Mouse (Mus musculus): ENCODE results near the gene Hyal3. TPM values are rescaled to one million over a fixed set of nuclear protein-coding genes. Genes with fewer than 3 reads are reported as not detected.

Gene Hyal3
- polyA plus RNA-seq, 1 experiment from 2014 or later, result 0.82 TPM

DNA sequence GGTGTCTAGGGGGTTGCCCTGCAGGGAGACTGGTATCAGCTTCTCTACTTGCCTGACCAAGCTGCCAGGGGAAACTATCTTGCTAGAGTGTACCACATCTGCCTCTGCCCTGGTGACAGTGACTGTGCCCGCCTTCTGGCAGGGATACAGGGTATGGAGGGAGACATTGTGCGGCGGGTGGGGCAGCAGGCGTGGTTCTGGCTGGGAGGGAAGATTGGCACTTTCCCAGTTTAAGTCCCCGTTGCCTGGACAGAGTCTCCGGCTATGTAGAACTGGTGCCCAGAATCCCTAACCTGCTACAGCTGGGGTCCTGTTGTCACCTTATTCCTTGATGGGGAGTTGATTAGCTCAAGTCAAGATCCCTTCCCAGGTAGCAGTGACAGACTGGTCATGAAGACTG is 51.9 kb downstream of the Hyal3 start:
- H3K4me1 ChIP-seq (replicated peaks), result peaks cover 90% of the 10 kb centered on the region
- DNase-seq (peak; percentile 56), ATAC-seq (ENCODE audit: low read depth) (peak; percentile 6; the same call in 1 of the 2 replicates)
- peak overlapping the region; percentile 94 for H3K27ac ChIP-seq
- peak overlapping the region; percentile 97 for H3K9ac ChIP-seq
- 30% methylated on average over 6 of the region's 6 CpGs for WGBS (ENCODE audit: insufficient replicate concordance)
- no peaks in the 10 kb centered on the region for H3K9me3 ChIP-seq (replicated peaks)
- H3K4me3 ChIP-seq (replicated peaks), result peak overlapping the region; percentile 86
- H3K27me3 ChIP-seq, result no peaks in the 10 kb centered on the region
- peak overlapping the region; percentile 100 for H3K4me2 ChIP-seq
- H3K36me3 ChIP-seq, result peaks cover 35% of the 10 kb centered on the region

- Histone ChIP-seq H3K27ac (peak overlapping the region; percentile 94), H3K9ac (peak overlapping the region; percentile 97), H3K9me3 (replicated peaks) (no peaks in the 10 kb centered on the region), H3K4me1 (replicated peaks) (peaks cover 83% of the 10 kb centered on the region), H3K4me3 (replicated peaks) (peak overlapping the region; percentile 86), H3K36me3 (peaks cover 30% of the 10 kb centered on the region), H3K4me2 (peak overlapping the region; percentile 100), H3K27me3 (no peaks in the 10 kb centered on the region)
- WGBS (ENCODE audit: insufficient replicate concordance), result under 1% methylated on average over 33 of the region's 33 CpGs
- DNase-seq (peak; percentile 71), ATAC-seq (ENCODE audit: low read depth) (peak; percentile 41)
These were observed 52.6 kb downstream of the Hyal3 start for GRCm38 (mm10) chr9:107633091-107633660.

DNA sequence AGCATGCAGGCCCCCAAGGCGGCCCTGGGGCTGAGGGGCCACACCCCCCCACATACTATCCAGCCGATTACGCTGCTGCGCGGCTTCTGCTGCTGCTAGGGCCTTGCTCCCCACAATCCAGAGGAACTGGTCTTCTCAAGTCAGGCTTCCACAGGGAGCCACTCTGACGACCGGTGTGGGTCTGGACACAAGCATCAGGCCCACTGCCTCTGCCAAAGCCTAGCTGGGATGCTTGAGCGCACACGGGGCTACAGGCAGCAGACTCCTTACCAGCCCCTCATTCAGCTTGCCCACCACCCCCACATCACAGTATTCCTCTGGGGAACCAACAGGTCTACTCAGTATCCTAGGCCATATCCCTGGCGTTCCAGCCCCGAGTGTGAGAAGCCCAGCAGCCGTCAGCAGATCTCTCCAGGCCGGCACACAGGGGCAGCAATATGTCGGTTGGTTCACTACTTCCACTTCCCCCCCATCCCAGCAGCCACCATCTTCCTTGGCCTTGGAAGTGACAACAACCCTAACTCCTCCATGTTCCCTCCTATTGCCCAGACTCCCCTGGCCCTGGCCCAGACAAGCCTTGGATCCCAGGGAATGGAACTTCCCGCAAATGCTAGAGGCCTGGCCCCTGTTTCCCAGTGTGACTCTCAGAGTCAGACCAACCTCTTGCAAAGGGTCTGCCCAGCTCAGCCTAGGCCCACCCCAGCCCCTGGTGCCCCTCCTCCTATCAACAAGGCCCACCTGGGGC is 53.2 kb downstream of the Hyal3 start:
- peak overlapping the region; percentile 86 for H3K4me3 ChIP-seq (replicated peaks)
- DNase-seq (no peak), ATAC-seq (ENCODE audit: low read depth) (0 out of 2 replicates have a peak, but pooled peaks have one; percentile 16)
- no peaks in the 10 kb centered on the region for H3K9me3 ChIP-seq (replicated peaks)
- peaks cover 77% of the 10 kb centered on the region for H3K4me1 ChIP-seq (replicated peaks)
- peak overlapping the region; percentile 94 for H3K27ac ChIP-seq
- no peaks in the 10 kb centered on the region for H3K27me3 ChIP-seq
- peak overlapping the region; percentile 97 for H3K9ac ChIP-seq
- peaks cover 25% of the 10 kb centered on the region for H3K36me3 ChIP-seq
- H3K4me2 ChIP-seq, result peak overlapping the region; percentile 100
- WGBS (ENCODE audit: insufficient replicate concordance), result 2% methylated on average over 15 of the region's 15 CpGs

DNA sequence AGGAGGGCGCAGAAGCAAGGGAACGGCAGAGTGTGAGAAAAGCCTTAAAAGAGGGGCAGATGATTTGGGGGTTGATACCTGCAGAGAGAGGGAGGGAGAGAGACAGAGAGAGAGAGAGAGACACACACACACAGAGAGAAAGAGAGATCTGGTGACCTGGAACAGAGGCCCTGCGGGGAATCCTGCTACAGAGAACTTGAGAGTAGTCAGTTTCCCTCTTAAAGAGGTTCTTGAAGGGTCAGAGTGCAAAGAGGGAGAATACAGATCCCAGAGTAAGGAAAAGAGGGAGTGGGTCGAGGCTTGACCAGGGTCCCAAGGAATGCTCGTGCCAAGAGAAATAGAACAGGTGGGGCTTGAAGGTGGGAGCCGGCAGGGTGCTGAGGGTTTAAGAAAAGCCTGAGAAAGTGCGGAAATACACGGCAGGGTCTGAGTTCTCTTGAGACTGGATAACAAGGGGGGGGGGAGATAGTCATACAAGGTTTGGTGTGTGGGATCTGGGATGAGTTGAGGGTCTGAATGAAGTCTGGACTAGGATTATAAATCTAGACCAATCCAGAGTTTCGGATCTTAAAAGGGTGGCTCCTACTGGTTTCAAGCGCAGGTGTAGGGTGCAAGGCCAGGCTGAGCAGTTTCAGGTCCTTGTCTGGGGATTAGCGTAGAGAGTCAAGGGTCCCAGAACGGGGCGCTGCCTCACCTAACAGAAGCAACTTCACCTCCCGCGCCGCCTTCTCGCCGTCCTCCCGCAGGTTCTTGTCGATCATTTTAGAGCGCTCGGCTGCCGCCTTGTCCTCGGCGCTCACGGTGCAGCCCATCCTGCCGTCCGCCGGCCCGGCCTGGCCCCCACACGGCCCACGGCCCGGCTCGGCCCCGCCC is 54.0 kb downstream of the Hyal3 start:
- peak overlapping the region; percentile 100 for H3K4me2 ChIP-seq
- no peaks in the 10 kb centered on the region for H3K9me3 ChIP-seq (replicated peaks)
- peaks cover 18% of the 10 kb centered on the region for H3K36me3 ChIP-seq
- peak overlapping the region; percentile 86 for H3K4me3 ChIP-seq (replicated peaks)
- peaks cover 68% of the 10 kb centered on the region for H3K4me1 ChIP-seq (replicated peaks)
- ATAC-seq (ENCODE audit: low read depth) (peak; percentile 2; the same call in 1 of the 2 replicates), DNase-seq (no peak)
- H3K27ac ChIP-seq, result peak overlapping the region; percentile 94
- H3K27me3 ChIP-seq, result no peaks in the 10 kb centered on the region
- WGBS (ENCODE audit: insufficient replicate concordance), result under 1% methylated on average over 35 of the region's 35 CpGs
- peak overlapping the region; percentile 97 for H3K9ac ChIP-seq

DNA sequence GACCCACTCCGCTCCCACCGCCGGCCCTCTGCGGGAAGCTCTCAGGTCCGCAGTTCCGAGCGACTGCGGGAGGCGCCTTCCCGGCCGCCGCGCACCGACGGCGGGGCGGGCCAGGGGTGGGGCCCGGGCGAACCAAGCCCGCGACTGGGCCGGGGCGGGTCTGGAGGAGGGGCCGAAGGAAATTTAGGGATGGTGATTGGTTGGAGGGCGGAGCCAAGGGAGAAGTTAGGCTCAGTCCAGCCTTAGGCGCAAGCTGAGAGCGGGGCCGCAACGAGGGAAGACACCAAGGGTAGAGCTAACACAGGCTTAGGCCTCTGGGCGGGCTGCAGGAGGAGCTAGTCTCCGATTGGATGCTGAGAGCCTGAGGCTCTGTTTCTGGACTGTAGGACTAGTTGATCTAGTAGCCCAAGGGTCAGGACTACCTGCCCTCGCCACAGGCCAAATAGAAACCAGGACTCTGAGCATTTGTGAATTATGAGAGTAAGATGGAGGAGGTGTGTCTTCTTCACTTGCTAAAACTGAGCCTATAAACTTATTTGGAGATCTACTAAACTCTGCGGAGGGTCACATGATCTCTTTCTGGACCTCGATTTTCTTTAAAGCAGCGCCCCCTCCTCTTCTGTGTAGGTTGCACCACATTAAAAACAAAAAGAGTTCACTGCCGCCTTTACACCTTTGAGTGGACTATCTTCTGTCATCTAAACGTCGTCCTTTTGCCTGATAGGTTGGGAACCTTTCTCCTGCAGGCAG is 54.8 kb downstream of the Hyal3 start, which contains the start of gene Gnai2:
Gene Gnai2, minus strand, starts transcription at position 89 of the 750 bp plus-strand sequence.
- Histone ChIP-seq H3K27ac (peak within 1 kb of the TSS; percentile 94), H3K9me3 (replicated peaks) (no peaks in the 10 kb centered on the region), H3K36me3 (peaks cover 16% of the 10 kb centered on the region), H3K9ac (peak within 1 kb of the TSS; percentile 97), H3K27me3 (no peaks in the 10 kb centered on the region), H3K4me3 (replicated peaks) (peak within 1 kb of the TSS; percentile 86), H3K4me1 (replicated peaks) (peaks cover 63% of the 10 kb centered on the region), H3K4me2 (peak within 1 kb of the TSS; percentile 100)
- peak; percentile 97 for DNase-seq
- under 1% methylated on average over 38 of the region's 38 CpGs for WGBS (ENCODE audit: insufficient replicate concordance)
- ATAC-seq (ENCODE audit: low read depth), result peak; percentile 94

Other genes starting within 250 kb of the Hyal3 start
- 3.6 and 3.8 TPM in 2 replicates for gene Hemk1, start 242.5 kb upstream of the Hyal3 start, polyA plus RNA-seq (2015; fragmentation: Nextera tagmentation; extraction: Ambion mirVana)
- 0.03 and 0.09 TPM in 2 replicates for gene 6430571L13Rik, start 240.2 kb upstream of the Hyal3 start, polyA plus RNA-seq (2015; fragmentation: Nextera tagmentation; extraction: Ambion mirVana)
- 0.05 TPM in 1 of 2 replicates, not detected in the other for gene Cacna2d2, start 181.2 kb upstream of the Hyal3 start, polyA plus RNA-seq (2015; fragmentation: Nextera tagmentation; extraction: Ambion mirVana)
- gene Tmem115, start 46.9 kb upstream of the Hyal3 start, polyA plus RNA-seq (2015; fragmentation: Nextera tagmentation; extraction: Ambion mirVana), result 16.5 and 18.3 TPM in 2 replicates
- 17.4 and 17.7 TPM in 2 replicates for gene Cyb561d2, start 38.6 kb upstream of the Hyal3 start, polyA plus RNA-seq (2015; fragmentation: Nextera tagmentation; extraction: Ambion mirVana)
- gene Nprl2, start 38.6 kb upstream of the Hyal3 start, polyA plus RNA-seq (2015; fragmentation: Nextera tagmentation; extraction: Ambion mirVana), result 14.3 and 16.0 TPM in 2 replicates
- 0.21 TPM in 1 of 2 replicates, not detected in the other for gene Zmynd10, start 33.5 kb upstream of the Hyal3 start, polyA plus RNA-seq (2015; fragmentation: Nextera tagmentation; extraction: Ambion mirVana)
- gene Rassf1, start 29.3 kb upstream of the Hyal3 start, polyA plus RNA-seq (2015; fragmentation: Nextera tagmentation; extraction: Ambion mirVana), result 17.5 and 18.2 TPM in 2 replicates
- gene Tusc2, start 17.6 kb upstream of the Hyal3 start, polyA plus RNA-seq (2015; fragmentation: Nextera tagmentation; extraction: Ambion mirVana), result 40.1 and 44.6 TPM in 2 replicates
- 43.8 and 44.7 TPM in 2 replicates for gene Hyal2, start 12.9 kb upstream of the Hyal3 start, polyA plus RNA-seq (2015; fragmentation: Nextera tagmentation; extraction: Ambion mirVana)
- gene Hyal1, start 3.9 kb upstream of the Hyal3 start, polyA plus RNA-seq (2015; fragmentation: Nextera tagmentation; extraction: Ambion mirVana), result 2.6 TPM in 2 replicates
- 10.5 and 12.2 TPM in 2 replicates for gene Naa80, start 1.9 kb upstream of the Hyal3 start, polyA plus RNA-seq (2015; fragmentation: Nextera tagmentation; extraction: Ambion mirVana)
- gene Ifrd2, start 6.8 kb downstream of the Hyal3 start, polyA plus RNA-seq (2015; fragmentation: Nextera tagmentation; extraction: Ambion mirVana), result 167 and 175 TPM in 2 replicates
- gene Sema3b, start 28.4 kb downstream of the Hyal3 start, polyA plus RNA-seq (2015; fragmentation: Nextera tagmentation; extraction: Ambion mirVana), result 0.22 and 0.34 TPM in 2 replicates
- 144 and 163 TPM in 2 replicates for gene Gnai2, start 54.5 kb downstream of the Hyal3 start, polyA plus RNA-seq (2015; fragmentation: Nextera tagmentation; extraction: Ambion mirVana)
- gene Slc38a3, start 88.7 kb downstream of the Hyal3 start, polyA plus RNA-seq (2015; fragmentation: Nextera tagmentation; extraction: Ambion mirVana), result 5.4 and 5.9 TPM in 2 replicates
- 1.1 and 1.5 TPM in 2 replicates for gene Gnat1, start 98.9 kb downstream of the Hyal3 start, polyA plus RNA-seq (2015; fragmentation: Nextera tagmentation; extraction: Ambion mirVana)
- gene Sema3f, start 129.7 kb downstream of the Hyal3 start, polyA plus RNA-seq (2015; fragmentation: Nextera tagmentation; extraction: Ambion mirVana), result 0.93 and 1.0 TPM in 2 replicates
- 64.7 and 75.5 TPM in 2 replicates for gene Rbm5, start 190.2 kb downstream of the Hyal3 start, polyA plus RNA-seq (2015; fragmentation: Nextera tagmentation; extraction: Ambion mirVana)

Measured in liver, embryonic 13.5 days (tissue).